Comparison of ENCODE assay signal across 17 mouse cellular contexts in the genomic region with DNA sequence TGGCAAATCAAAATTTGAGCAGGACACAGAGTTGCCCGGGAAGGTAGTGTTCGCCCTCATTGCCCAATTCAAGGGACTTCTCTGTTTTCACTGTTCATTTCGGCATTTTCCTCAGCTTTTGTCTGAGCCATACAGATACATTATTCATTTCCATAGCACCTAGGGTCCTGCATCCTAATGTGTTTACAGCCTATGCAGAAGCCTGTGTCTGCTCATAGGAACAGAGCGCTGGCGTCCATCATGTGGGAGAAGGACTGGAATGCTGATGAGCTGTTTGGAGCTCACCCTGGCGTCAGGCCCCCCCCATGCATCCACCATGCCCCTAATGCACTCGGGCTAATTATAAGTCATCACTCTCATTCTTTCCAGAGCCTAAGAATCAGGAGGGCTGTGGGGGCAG.
DNase-seq lines count a peak whose midpoint lies in the region; ATAC-seq lines count a peak whose summit lies in the region.
"Had no signal": no experiment of that assay in that cellular context is flagged by ENCODE, and none has a peak within 500 bp of the region (broad histone marks: within the 10 kb centered on the region; RNA-seq: fewer than 3 reads in every experiment).

No protein-coding gene starts in this region.

- H3K27me3 ChIP-seq in midbrain, embryonic 11.5 days (ENCODE audit: control insufficient read depth, insufficient read depth, low read length): no peaks in the 10 kb centered on the region
- H3K27me3 ChIP-seq in midbrain, embryonic 10.5 days (ENCODE audit: low read depth, poor library complexity, severe bottlenecking): no peaks in the 10 kb centered on the region
- H3K27me3 ChIP-seq in forebrain, embryonic 13.5 days: no peaks in the 10 kb centered on the region
- H3K27me3 ChIP-seq in hindbrain, embryonic 12.5 days: no peaks in the 10 kb centered on the region
- H3K27me3 ChIP-seq in midbrain, embryonic 14.5 days (ENCODE audit: control insufficient read depth, insufficient read depth, low read length): no peaks in the 10 kb centered on the region

- H3K9me3 ChIP-seq in midbrain, embryonic 11.5 days (ENCODE audit: control insufficient read depth, low read length): no peaks in the 10 kb centered on the region
- no peaks in the 10 kb centered on the region for H3K9me3 ChIP-seq in midbrain, embryonic 10.5 days (replicated peaks)
- H3K9me3 ChIP-seq in forebrain, embryonic 13.5 days (replicated peaks): no peaks in the 10 kb centered on the region
- no peaks in the 10 kb centered on the region for H3K9me3 ChIP-seq in hindbrain, embryonic 12.5 days (replicated peaks)
- no peaks in the 10 kb centered on the region for H3K9me3 ChIP-seq in midbrain, embryonic 14.5 days (ENCODE audit: control insufficient read depth, low read length)
- H3K9me3 ChIP-seq: embryonic facial prominence, embryonic 10.5 days; G1E had no signal

- no peaks in the 10 kb centered on the region for H3K4me1 ChIP-seq in midbrain, embryonic 11.5 days (ENCODE audit: control insufficient read depth, insufficient read depth, low read length)
- peaks cover 12% of the 10 kb centered on the region for H3K4me1 ChIP-seq in midbrain, embryonic 10.5 days
- H3K4me1 ChIP-seq in forebrain, embryonic 13.5 days: peaks cover 17% of the 10 kb centered on the region
- peaks cover 11% of the 10 kb centered on the region for H3K4me1 ChIP-seq in hindbrain, embryonic 12.5 days
- H3K4me1 ChIP-seq in midbrain, embryonic 14.5 days (ENCODE audit: control insufficient read depth, insufficient read depth, low read length): peaks cover 12% of the 10 kb centered on the region
- H3K4me1 ChIP-seq: embryonic facial prominence, embryonic 10.5 days had no signal

- no peaks in the 10 kb centered on the region for H3K36me3 ChIP-seq in midbrain, embryonic 11.5 days (ENCODE audit: control insufficient read depth, insufficient read depth, low read length)
- H3K36me3 ChIP-seq in midbrain, embryonic 10.5 days: no peaks in the 10 kb centered on the region
- no peaks in the 10 kb centered on the region for H3K36me3 ChIP-seq in forebrain, embryonic 13.5 days (ENCODE audit: poor library complexity, severe bottlenecking)
- no peaks in the 10 kb centered on the region for H3K36me3 ChIP-seq in hindbrain, embryonic 12.5 days
- H3K36me3 ChIP-seq in midbrain, embryonic 14.5 days (ENCODE audit: control insufficient read depth, insufficient read depth, low read length): no peaks in the 10 kb centered on the region
- H3K36me3 ChIP-seq: embryonic facial prominence, embryonic 10.5 days; G1E had no signal

- no peak overlapping the region for H3K4me2 ChIP-seq in midbrain, embryonic 11.5 days
- peak overlapping the region; percentile 14; the same call in 1 of the 2 replicates for H3K4me2 ChIP-seq in forebrain, embryonic 13.5 days
- H3K4me2 ChIP-seq in hindbrain, embryonic 12.5 days (replicated peaks): peak overlapping the region; percentile 5; the same call in 1 of the 2 replicates
- peak overlapping the region; percentile 22; the same call in 1 of the 2 replicates for H3K4me2 ChIP-seq in midbrain, embryonic 14.5 days (ENCODE audit: low read length)

- H3K9ac ChIP-seq in midbrain, embryonic 11.5 days (ENCODE audit: low read length): no peak overlapping the region
- no peak overlapping the region for H3K9ac ChIP-seq in forebrain, embryonic 13.5 days
- no peak overlapping the region for H3K9ac ChIP-seq in hindbrain, embryonic 12.5 days
- H3K9ac ChIP-seq in midbrain, embryonic 14.5 days (replicated peaks; ENCODE audit: low read length): no peak overlapping the region

- WGBS in midbrain, embryonic 11.5 days: 73% methylated on average over 7 of the region's 7 CpGs
- 81% methylated on average over 7 of the region's 7 CpGs for WGBS in midbrain, embryonic 10.5 days
- WGBS in forebrain, embryonic 13.5 days: 35% methylated on average over 7 of the region's 7 CpGs
- 27% methylated on average over 7 of the region's 7 CpGs for WGBS in hindbrain, embryonic 12.5 days
- 26% methylated on average over 7 of the region's 7 CpGs for WGBS in midbrain, embryonic 14.5 days

- no peak overlapping the region for H3K27ac ChIP-seq in midbrain, embryonic 11.5 days (ENCODE audit: low read depth, low read length)
- H3K27ac ChIP-seq in midbrain, embryonic 10.5 days (replicated peaks): no peak overlapping the region; the same call in 1 of the 2 replicates
- H3K27ac ChIP-seq in forebrain, embryonic 13.5 days: 0 out of 2 replicates have a peak overlapping the region, but pooled peaks have one; percentile 15
- peak overlapping the region; percentile 13; the same call in 1 of the 2 replicates for H3K27ac ChIP-seq in hindbrain, embryonic 12.5 days
- H3K27ac ChIP-seq in midbrain, embryonic 14.5 days (replicated peaks; ENCODE audit: low read depth, low read length): peak overlapping the region; percentile 70
- H3K27ac ChIP-seq: embryonic facial prominence, embryonic 10.5 days; heart, adult 2 months; kidney, postnatal 0 days had no signal

- DNase-seq in midbrain, embryonic 11.5 days (ENCODE audit: low spot score, missing footprints): peak; percentile 87
- no peak for DNase-seq in midbrain, embryonic 10.5 days (ENCODE audit: low spot score)
- peak; percentile 64 for DNase-seq in midbrain, embryonic 14.5 days
- no peak for DNase-seq in cerebellum, postnatal 36 days
- no peak for DNase-seq in embryo, embryonic 10 days (ENCODE audit: low spot score)
- DNase-seq: adrenal gland, postnatal 10 days; cerebellum, adult 9-10 months; heart, adult 2 months; lung, postnatal 36 days; thymus, postnatal 14 days had no signal

- H3K4me3 ChIP-seq in midbrain, embryonic 11.5 days (ENCODE audit: low read depth, low read length): no peak overlapping the region
- no peak overlapping the region for H3K4me3 ChIP-seq in midbrain, embryonic 10.5 days
- H3K4me3 ChIP-seq in forebrain, embryonic 13.5 days: no peak overlapping the region
- H3K4me3 ChIP-seq in hindbrain, embryonic 12.5 days: no peak overlapping the region
- no peak overlapping the region for H3K4me3 ChIP-seq in midbrain, embryonic 14.5 days (replicated peaks; ENCODE audit: low read depth, low read length)
- H3K4me3 ChIP-seq: embryonic facial prominence, embryonic 10.5 days; erythroblast, embryonic 14.5 days; heart, adult 2 months had no signal

- ATAC-seq in midbrain, embryonic 11.5 days (ENCODE audit: low FRiP score): peak; percentile 90
- peak; percentile 90 for ATAC-seq in forebrain, embryonic 13.5 days
- peak; percentile 90 for ATAC-seq in hindbrain, embryonic 12.5 days (ENCODE audit: low FRiP score)
- ATAC-seq in midbrain, embryonic 14.5 days (ENCODE audit: low FRiP score, low TSS enrichment): peak; percentile 77; the same call in 1 of the 2 replicates
- ATAC-seq in megakaryocyte progenitor cell, adult 5-6 weeks (replicated peaks; ENCODE audit: poor library complexity): no peak

Comparison
In these comparisons a context has a peak if more than half of its experiments do, and no peak if none do; other contexts are left out.
1. DNase-seq: peak in midbrain, embryonic 11.5 days (single experiment) and midbrain, embryonic 14.5 days (single experiment); none in midbrain, embryonic 10.5 days (single experiment), cerebellum, postnatal 36 days (0 of 2) and embryo, embryonic 10 days (single experiment).
2. H3K27ac ChIP-seq: peak in forebrain, embryonic 13.5 days (single experiment), hindbrain, embryonic 12.5 days (single experiment) and midbrain, embryonic 14.5 days (single experiment); none in midbrain, embryonic 11.5 days (single experiment) and midbrain, embryonic 10.5 days (single experiment).